Mouse (Mus musculus) testis, adult 2 months (tissue): ENCODE data around the gene Vwa3b.

Experiments used
- CTCF ChIP-seq: fragments of 200-500 bp; IDR thresholded peaks from 2 replicates; pipeline ENCODE4 v1.5.1; 2012; ENCODE audit warnings: low read depth, mild to moderate bottlenecking, inconsistent platforms, low read length, moderate library complexity; ENCODE audit not compliant: control insufficient read depth, insufficient read depth, insufficient replicate concordance
- POLR2A ChIP-seq: fragments of 200-500 bp; IDR thresholded peaks from 2 replicates; pipeline ENCODE4 v1.6.1; 2012; ENCODE audit warnings: low read depth, mild to moderate bottlenecking, inconsistent platforms, low read length, moderate library complexity; ENCODE audit not compliant: control insufficient read depth

GRCm38 (mm10) chr1:37004533-37004932, 21.9 kb upstream of the Vwa3b start:
- TF ChIP-seq CTCF (no peak), POLR2A (no peak)
